Mouse (Mus musculus): ENCODE data around the gene Xrcc4.

DNA sequence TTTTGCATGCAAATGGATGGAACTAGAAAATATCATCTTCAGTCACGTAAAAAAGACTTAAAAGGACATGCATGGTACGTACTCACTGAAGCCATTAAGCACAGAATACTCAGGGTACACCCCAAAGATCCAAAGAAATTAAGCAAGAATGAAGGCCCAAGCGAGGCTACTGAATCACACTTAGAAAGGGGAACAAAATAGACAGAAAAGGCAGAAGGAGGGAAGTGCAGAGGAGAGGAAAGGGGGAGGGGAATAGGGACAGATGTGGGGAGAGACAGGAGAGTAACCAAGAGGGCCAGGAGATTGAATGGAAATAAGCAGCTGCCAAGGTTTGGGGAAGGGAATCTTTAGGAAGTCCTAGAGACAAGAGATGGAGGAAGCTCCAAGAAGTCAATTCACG lies 197.3 kb downstream of the Xrcc4 start:
- no peak for TF ChIP-seq MAX (IDR thresholded peaks at IDR 0.05)
- TF ChIP-seq CTCF (IDR thresholded peaks at IDR 0.05; ENCODE audit: control insufficient read depth, insufficient read depth, insufficient read length), result no peak
- no peak for TF ChIP-seq MYOD1 (IDR thresholded peaks at IDR 0.05; ENCODE audit: control insufficient read depth, insufficient read length, low read depth)
- TF ChIP-seq MYOG (IDR thresholded peaks at IDR 0.05; ENCODE audit: control insufficient read depth, extremely low read depth, insufficient read length), result no peak

Measured in C2C12 (cell line).